Mouse (Mus musculus): ENCODE data around the gene Naa50. TPM values are rescaled to one million over a fixed set of nuclear protein-coding genes. Genes with fewer than 3 reads are reported as not detected.
A peak's percentile ranks its signal among the peaks of the same experiment; 100 is the strongest.

Naa50 gene
- polyA plus RNA-seq, 1 experiment, result 6.5 TPM

- TF ChIP-seq FLI1 (IDR thresholded peaks at IDR 0.05; ENCODE audit: low read length), result peak; percentile 74; the same call in 1 of the 2 replicates
- no peak for TF ChIP-seq GATA1 (IDR thresholded peaks at IDR 0.05; ENCODE audit: borderline replicate concordance, low read length)
- Histone ChIP-seq H3K4me1 (peaks cover 37% of the 10 kb centered on the region), H3K27me3 (replicated peaks) (no peaks in the 10 kb centered on the region), H3K9me3 (no peaks in the 10 kb centered on the region), H3K4me3 (replicated peaks) (peak overlapping the region; percentile 100), H3K36me3 (replicated peaks; ENCODE audit: low read length) (peaks cover 2% of the 10 kb centered on the region)
Observed at GRCm38 (mm10) chr16:44138979-44139535, 573 bp upstream of the Naa50 start.

GRCm38 (mm10) chr16:44140186-44140787 lies 657 bp downstream of the Naa50 start:
- Histone ChIP-seq H3K9me3 (no peaks in the 10 kb centered on the region), H3K4me3 (replicated peaks) (peak overlapping the region; percentile 100), H3K36me3 (replicated peaks; ENCODE audit: low read length) (peaks cover 2% of the 10 kb centered on the region), H3K27me3 (replicated peaks) (no peaks in the 10 kb centered on the region), H3K4me1 (peaks cover 31% of the 10 kb centered on the region)
- TF ChIP-seq GATA1 (IDR thresholded peaks at IDR 0.05; ENCODE audit: borderline replicate concordance, low read length) (no peak), FLI1 (IDR thresholded peaks at IDR 0.05; ENCODE audit: low read length) (no peak)

- Histone ChIP-seq H3K4me3 (replicated peaks) (peak overlapping the region; percentile 100), H3K9me3 (no peaks in the 10 kb centered on the region), H3K36me3 (replicated peaks; ENCODE audit: low read length) (no peaks in the 10 kb centered on the region), H3K27me3 (replicated peaks) (no peaks in the 10 kb centered on the region), H3K4me1 (peaks cover 22% of the 10 kb centered on the region)
- no peak for TF ChIP-seq FLI1 (IDR thresholded peaks at IDR 0.05; ENCODE audit: low read length)
- TF ChIP-seq GATA1 (IDR thresholded peaks at IDR 0.05; ENCODE audit: borderline replicate concordance, low read length), result no peak
Observed at GRCm38 (mm10) chr16:44141483-44141882, 1.9 kb downstream of the Naa50 start.

GRCm38 (mm10) chr16:44149002-44149767 lies 9.6 kb downstream of the Naa50 start:
- peaks cover 17% of the 10 kb centered on the region; the same call in 1 of the 2 replicates for H3K4me1 ChIP-seq
- no peaks in the 10 kb centered on the region for H3K36me3 ChIP-seq (replicated peaks; ENCODE audit: low read length)
- H3K4me3 ChIP-seq (replicated peaks), result no peak overlapping the region
- no peak for TF ChIP-seq FLI1 (IDR thresholded peaks at IDR 0.05; ENCODE audit: low read length)
- TF ChIP-seq GATA1 (IDR thresholded peaks at IDR 0.05; ENCODE audit: borderline replicate concordance, low read length), result no peak
- H3K27me3 ChIP-seq (replicated peaks), result no peaks in the 10 kb centered on the region
- no peaks in the 10 kb centered on the region for H3K9me3 ChIP-seq

GRCm38 (mm10) chr16:44154497-44155057 lies 14.9 kb downstream of the Naa50 start:
- H3K27me3 ChIP-seq (replicated peaks), result no peaks in the 10 kb centered on the region
- H3K36me3 ChIP-seq (replicated peaks; ENCODE audit: low read length), result peaks cover 29% of the 10 kb centered on the region
- H3K4me3 ChIP-seq (replicated peaks), result no peak overlapping the region
- H3K9me3 ChIP-seq, result no peaks in the 10 kb centered on the region
- peaks cover 15% of the 10 kb centered on the region; the same call in 1 of the 2 replicates for H3K4me1 ChIP-seq
- TF ChIP-seq FLI1 (IDR thresholded peaks at IDR 0.05; ENCODE audit: low read length) (no peak), GATA1 (IDR thresholded peaks at IDR 0.05; ENCODE audit: borderline replicate concordance, low read length) (no peak)

- Histone ChIP-seq H3K4me1 (peaks cover 12% of the 10 kb centered on the region; the same call in 1 of the 2 replicates), H3K36me3 (replicated peaks; ENCODE audit: low read length) (peaks cover 47% of the 10 kb centered on the region), H3K9me3 (no peaks in the 10 kb centered on the region), H3K4me3 (replicated peaks) (no peak overlapping the region), H3K27me3 (replicated peaks) (no peaks in the 10 kb centered on the region)
- TF ChIP-seq GATA1 (IDR thresholded peaks at IDR 0.05; ENCODE audit: borderline replicate concordance, low read length) (no peak), FLI1 (IDR thresholded peaks at IDR 0.05; ENCODE audit: low read length) (no peak)
Observed at GRCm38 (mm10) chr16:44159325-44159724, 19.7 kb downstream of the Naa50 start.

- Histone ChIP-seq H3K36me3 (replicated peaks; ENCODE audit: low read length) (peaks cover 25% of the 10 kb centered on the region), H3K27me3 (replicated peaks) (no peaks in the 10 kb centered on the region), H3K4me3 (replicated peaks) (no peak overlapping the region), H3K9me3 (no peaks in the 10 kb centered on the region), H3K4me1 (peaks cover 21% of the 10 kb centered on the region)
- TF ChIP-seq GATA1 (IDR thresholded peaks at IDR 0.05; ENCODE audit: borderline replicate concordance, low read length) (no peak), FLI1 (IDR thresholded peaks at IDR 0.05; ENCODE audit: low read length) (no peak)
Observed at GRCm38 (mm10) chr16:44163831-44164230, 24.2 kb downstream of the Naa50 start.

- Histone ChIP-seq H3K4me1 (peaks cover 26% of the 10 kb centered on the region), H3K9me3 (no peaks in the 10 kb centered on the region), H3K27me3 (replicated peaks) (no peaks in the 10 kb centered on the region), H3K36me3 (replicated peaks; ENCODE audit: low read length) (peaks cover 12% of the 10 kb centered on the region), H3K4me3 (replicated peaks) (no peak overlapping the region)
- TF ChIP-seq GATA1 (IDR thresholded peaks at IDR 0.05; ENCODE audit: borderline replicate concordance, low read length), result no peak
- TF ChIP-seq FLI1 (IDR thresholded peaks at IDR 0.05; ENCODE audit: low read length), result no peak
Observed at GRCm38 (mm10) chr16:44165182-44165581, 25.6 kb downstream of the Naa50 start.

- H3K27me3 ChIP-seq (replicated peaks), result no peaks in the 10 kb centered on the region
- H3K4me1 ChIP-seq, result peaks cover 34% of the 10 kb centered on the region
- H3K4me3 ChIP-seq (replicated peaks), result no peak overlapping the region
- H3K36me3 ChIP-seq (replicated peaks; ENCODE audit: low read length), result no peaks in the 10 kb centered on the region
- H3K9me3 ChIP-seq, result no peaks in the 10 kb centered on the region
- TF ChIP-seq FLI1 (IDR thresholded peaks at IDR 0.05; ENCODE audit: low read length) (no peak), GATA1 (IDR thresholded peaks at IDR 0.05; ENCODE audit: borderline replicate concordance, low read length) (no peak)
Observed at GRCm38 (mm10) chr16:44168990-44169389, 29.4 kb downstream of the Naa50 start.
